In the genomic region with DNA sequence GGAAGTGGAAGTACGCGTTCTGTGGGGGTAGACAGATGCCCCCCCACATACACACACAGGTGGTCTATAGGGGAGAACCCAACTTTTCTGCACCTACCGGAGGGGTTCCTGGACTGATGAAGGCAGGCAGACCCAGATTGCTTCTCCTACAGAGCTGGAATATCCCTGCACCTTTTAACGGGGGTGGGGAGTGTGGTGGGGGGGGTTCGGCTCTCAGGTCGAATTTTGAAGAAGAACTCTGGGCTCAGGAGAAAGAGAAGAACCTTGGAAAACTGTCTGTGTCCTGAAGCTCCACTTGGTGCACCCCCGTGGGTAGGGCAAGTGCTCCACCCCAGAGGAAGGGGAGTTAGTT, we compare ENCODE assay signal across 8 mouse cellular contexts. TPM values are rescaled to one million over a fixed set of nuclear protein-coding genes. Genes with fewer than 3 reads are reported as not detected.
DNase-seq lines count a peak whose midpoint lies in the region; ATAC-seq lines count a peak whose summit lies in the region.

No protein-coding gene starts in this region.

- peak overlapping the region; percentile 93 for H3K4me2 ChIP-seq in lung, embryonic 15.5 days
- peak overlapping the region; percentile 94 for H3K4me2 ChIP-seq in forebrain, embryonic 11.5 days (ENCODE audit: low read depth, low read length, severe bottlenecking)
- peak overlapping the region; percentile 98 for H3K4me2 ChIP-seq in neural tube, embryonic 14.5 days (ENCODE audit: low read depth, low read length)

- H3K27me3 ChIP-seq in lung, embryonic 15.5 days = no peaks in the 10 kb centered on the region
- peaks cover 7% of the 10 kb centered on the region for H3K27me3 ChIP-seq in forebrain, embryonic 11.5 days (ENCODE audit: control insufficient read depth, insufficient read depth, low read length)
- peaks cover 40% of the 10 kb centered on the region for H3K27me3 ChIP-seq in limb, embryonic 10.5 days (ENCODE audit: low read depth, poor library complexity, severe bottlenecking)
- H3K27me3 ChIP-seq in neural tube, embryonic 14.5 days (ENCODE audit: control insufficient read depth, insufficient read depth, low read length) = peaks cover 7% of the 10 kb centered on the region; the same call in 1 of the 2 replicates

- H3K9me3 ChIP-seq in lung, embryonic 15.5 days = no peaks in the 10 kb centered on the region
- no peaks in the 10 kb centered on the region for H3K9me3 ChIP-seq in forebrain, embryonic 11.5 days (ENCODE audit: control insufficient read depth, low read length)
- no peaks in the 10 kb centered on the region for H3K9me3 ChIP-seq in limb, embryonic 10.5 days (replicated peaks)
- H3K9me3 ChIP-seq in neural tube, embryonic 14.5 days (ENCODE audit: control insufficient read depth, low read length) = no peaks in the 10 kb centered on the region

- intact Hi-C loops in gastrocnemius, postnatal 14 days (cut with DNase I; ENCODE audit: low total_unique reads) = no loop called here

- peak overlapping the region; percentile 75 for H3K9ac ChIP-seq in lung, embryonic 15.5 days
- H3K9ac ChIP-seq in forebrain, embryonic 11.5 days (ENCODE audit: low read length) = peak overlapping the region; percentile 57
- H3K9ac ChIP-seq in neural tube, embryonic 14.5 days (replicated peaks; ENCODE audit: low read depth, low read length) = peak overlapping the region; percentile 59

- H3K4me1 ChIP-seq in lung, embryonic 15.5 days = peaks cover 16% of the 10 kb centered on the region
- H3K4me1 ChIP-seq in forebrain, embryonic 11.5 days (replicated peaks; ENCODE audit: control insufficient read depth, insufficient read depth, low read length) = no peaks in the 10 kb centered on the region
- peaks cover 28% of the 10 kb centered on the region for H3K4me1 ChIP-seq in limb, embryonic 10.5 days
- H3K4me1 ChIP-seq in neural tube, embryonic 14.5 days (ENCODE audit: control insufficient read depth, insufficient read depth, low read length) = 0 out of 2 replicates have a peak, but pooled peaks cover 3% of the 10 kb centered on the region

- no peak; the same call in 1 of the 2 replicates for ATAC-seq in lung, embryonic 15.5 days (ENCODE audit: borderline replicate concordance, extremely low read depth, low FRiP score, low TSS enrichment)
- ATAC-seq in forebrain, embryonic 11.5 days (replicated peaks; ENCODE audit: low FRiP score) = no peak
- peak; percentile 41; the same call in 1 of the 2 replicates for ATAC-seq in neural tube, embryonic 14.5 days (ENCODE audit: low read depth)

- H3K4me3 ChIP-seq in lung, embryonic 15.5 days = peak overlapping the region; percentile 84
- H3K4me3 ChIP-seq in forebrain, embryonic 11.5 days (ENCODE audit: low read depth, low read length) = peak overlapping the region; percentile 62
- H3K4me3 ChIP-seq in limb, embryonic 10.5 days = peak overlapping the region; percentile 82
- H3K4me3 ChIP-seq in neural tube, embryonic 14.5 days (ENCODE audit: low read depth, low read length) = peak overlapping the region; percentile 65

- H3K36me3 ChIP-seq in lung, embryonic 15.5 days = no peaks in the 10 kb centered on the region
- no peaks in the 10 kb centered on the region for H3K36me3 ChIP-seq in forebrain, embryonic 11.5 days (ENCODE audit: control insufficient read depth, insufficient read depth, low read length)
- H3K36me3 ChIP-seq in limb, embryonic 10.5 days = no peaks in the 10 kb centered on the region
- H3K36me3 ChIP-seq in neural tube, embryonic 14.5 days (ENCODE audit: control insufficient read depth, insufficient read depth, low read length) = no peaks in the 10 kb centered on the region

- 9% methylated on average over 7 of the region's 7 CpGs for WGBS in lung, embryonic 15.5 days
- WGBS in forebrain, embryonic 11.5 days = 10% methylated on average over 7 of the region's 7 CpGs
- 8% methylated on average over 7 of the region's 7 CpGs for WGBS in limb, embryonic 10.5 days
- 4% methylated on average over 7 of the region's 7 CpGs for WGBS in neural tube, embryonic 14.5 days

- 0 out of 2 replicates have a peak overlapping the region, but pooled peaks have one; percentile 9 for H3K27ac ChIP-seq in lung, embryonic 15.5 days
- no peak overlapping the region for H3K27ac ChIP-seq in forebrain, embryonic 11.5 days (ENCODE audit: low read depth, low read length)
- peak overlapping the region; percentile 78 for H3K27ac ChIP-seq in limb, embryonic 10.5 days
- no peak overlapping the region for H3K27ac ChIP-seq in neural tube, embryonic 14.5 days (ENCODE audit: low read depth, low read length)

- DNase-seq in lung, adult 18-20 months = no peak
- no peak for DNase-seq in forebrain, embryonic 11.5 days (ENCODE audit: low spot score)
- no peak for DNase-seq in limb, embryonic 10.5 days (ENCODE audit: low spot score)
- DNase-seq in spleen, adult 18-20 months = no peak
- no peak for DNase-seq in gastrocnemius, postnatal 14 days
- DNase-seq in retina, postnatal 1 day = no peak

RNA-seq across cellular contexts. Expression of a gene that starts 0.4 kb away (rescaled TPM):
- polyA plus RNA-seq in lung, embryonic 15.5 days (2015; fragmentation: Nextera tagmentation; extraction: Ambion mirVana) = 92.2 and 98.3 TPM in 2 replicates
- 6.8 TPM in 2 replicates for polyA plus RNA-seq in forebrain, embryonic 11.5 days (2014; fragmentation: Nextera tagmentation; extraction: Ambion mirVana)
- 11.3 and 14.5 TPM in 2 replicates for polyA plus RNA-seq in limb, embryonic 10.5 days (2016; fragmentation: Nextera tagmentation; extraction: Ambion mirVana)
- 12.0 and 14.5 TPM in 2 replicates for polyA plus RNA-seq in neural tube, embryonic 14.5 days (2014; fragmentation: Nextera tagmentation; extraction: Ambion mirVana)
- 10 to 100 TPM in 1 of 2 experiments, 1 to 10 TPM in 1; 9.0 to 12.1 TPM for total RNA-seq in gastrocnemius, postnatal 14 days (2021)

Comparison
In these comparisons a context has a peak if more than half of its experiments do, and no peak if none do; other contexts are left out.
1. H3K27ac ChIP-seq: peak in lung, embryonic 15.5 days (single experiment) and limb, embryonic 10.5 days (single experiment); none in forebrain, embryonic 11.5 days (single experiment) and neural tube, embryonic 14.5 days (single experiment).
2. Peak in every context shown above with its lines, with median percentiles within 50 percentile points of each other: H3K4me2 ChIP-seq, H3K4me3 ChIP-seq and H3K9ac ChIP-seq.